Mouse (Mus musculus) thymus, adult 2 months (tissue): ENCODE measurements at regions not wholly inside any gene's neighbourhood (a gene's known extent, or its start where the extent isn't known, plus 50 kb on each side); places are given as distances from the start of the nearest gene placed in this dataset.

Source experiments
- DNase-seq: peaks from one replicate; pipeline ENCODE4 v3.0.0; 2021
- H3K27ac ChIP-seq: fragments of 200-500 bp; 2 replicates; pipeline ENCODE4 v1.5.1; 2012; ENCODE audit warnings: low read length, control low read depth; ENCODE audit not compliant: control insufficient read depth, insufficient read depth
- H3K27me3 ChIP-seq: fragments of 200-500 bp; 2 replicates; pipeline ENCODE4 v1.6.1; 2012; ENCODE audit warnings: mild to moderate bottlenecking, low read length, moderate library complexity, mixed read lengths; ENCODE audit not compliant: control insufficient read depth, insufficient read depth
- H3K36me3 ChIP-seq: fragments of 200-500 bp; 2 replicates; pipeline ENCODE4 v1.6.1; 2012; ENCODE audit warnings: mild to moderate bottlenecking, low read length, moderate library complexity; ENCODE audit not compliant: control insufficient read depth, insufficient read depth
- H3K4me1 ChIP-seq: fragments of 200-500 bp; replicated peaks from 2 replicates; pipeline ENCODE4 v1.6.1; 2012; ENCODE audit warnings: low read length; ENCODE audit not compliant: control insufficient read depth, insufficient read depth
- H3K4me3 ChIP-seq: fragments of 200-500 bp; 2 replicates; pipeline ENCODE4 v1.5.1; 2012; ENCODE audit warnings: mild to moderate bottlenecking, low read length, control low read depth, moderate library complexity; ENCODE audit not compliant: control insufficient read depth, insufficient read depth
- CTCF ChIP-seq: fragments of 200-500 bp; IDR thresholded peaks from 2 replicates; pipeline ENCODE4 v1.5.1; 2012; ENCODE audit warnings: mild to moderate bottlenecking, control low read depth, low read length, moderate library complexity, borderline replicate concordance; ENCODE audit not compliant: control insufficient read depth, poor library complexity, insufficient read depth; ENCODE audit errors: extremely low read depth
- POLR2A ChIP-seq: fragments of 200-500 bp; IDR thresholded peaks from 2 replicates; pipeline ENCODE4 v1.6.1; 2012; ENCODE audit warnings: mild to moderate bottlenecking, low read length, control low read depth, moderate library complexity; ENCODE audit not compliant: control insufficient read depth, poor library complexity, insufficient read depth; ENCODE audit errors: extremely low read depth
- WGBS: fragments of 180-500 bp; shearing (Covaris S2); methylation state at CpG from one replicate; pipeline ENCODE4 v1.1.7; 2018; 5-methylcytosine and 5-hydroxymethylcytosine counted together

DNA sequence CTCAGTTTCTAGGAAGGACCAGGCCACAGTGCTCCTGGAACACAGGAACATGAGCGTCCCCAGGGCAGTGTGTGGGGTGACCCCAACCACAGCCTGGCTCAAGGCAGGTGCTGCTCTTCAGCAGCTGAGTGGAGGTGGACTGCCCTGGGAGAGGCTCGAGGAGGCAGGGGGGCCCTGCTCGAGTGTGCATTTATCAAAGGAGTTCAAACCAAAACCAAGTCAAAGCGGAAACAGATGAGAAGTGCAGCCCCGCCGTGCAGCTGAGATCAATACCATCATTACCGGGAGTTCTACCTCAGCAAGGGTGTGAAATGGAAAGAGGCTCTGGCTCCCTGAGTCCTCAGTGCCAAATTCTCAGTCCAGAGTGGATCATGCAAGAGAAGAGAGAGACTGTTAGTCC is 81.4 kb upstream of the Parp11 start:
- TF ChIP-seq CTCF, result no peak
- no peak for TF ChIP-seq POLR2A
- H3K36me3 ChIP-seq, result no peaks in the 10 kb centered on the region
- DNase-seq, result no peak
- peaks cover 3% of the 10 kb centered on the region for H3K4me1 ChIP-seq
- no peaks in the 10 kb centered on the region for H3K27me3 ChIP-seq
- WGBS, result 61% methylated on average over 7 of the region's 7 CpGs
- no peak overlapping the region for H3K27ac ChIP-seq
- no peak overlapping the region for H3K4me3 ChIP-seq

DNA sequence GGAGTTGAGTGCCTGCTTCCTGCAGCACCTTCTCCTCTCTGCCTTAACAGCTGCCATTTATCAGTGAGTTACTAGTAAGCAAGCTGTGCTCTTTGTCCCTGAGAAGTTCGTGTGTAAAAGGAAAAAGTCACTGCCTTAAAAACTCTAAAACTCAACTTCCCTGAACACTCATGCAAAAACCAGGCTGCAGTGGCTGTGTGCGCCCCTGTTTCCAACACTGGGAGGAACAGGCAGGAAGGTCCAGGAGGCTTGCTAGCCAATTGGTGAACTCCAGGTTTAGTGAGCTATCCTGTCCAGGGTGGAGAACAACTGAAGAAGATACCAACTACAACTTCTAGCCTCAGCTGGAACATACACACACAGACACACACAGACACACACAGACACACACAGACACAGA is 81.0 kb upstream of the Parp11 start:
- H3K4me3 ChIP-seq, result no peak overlapping the region
- DNase-seq, result no peak
- peaks cover 3% of the 10 kb centered on the region for H3K4me1 ChIP-seq
- no peaks in the 10 kb centered on the region for H3K27me3 ChIP-seq
- WGBS, result 84% methylated on average over 2 of the region's 2 CpGs
- no peak for TF ChIP-seq POLR2A
- TF ChIP-seq CTCF, result no peak
- no peak overlapping the region for H3K27ac ChIP-seq
- no peaks in the 10 kb centered on the region for H3K36me3 ChIP-seq

DNA sequence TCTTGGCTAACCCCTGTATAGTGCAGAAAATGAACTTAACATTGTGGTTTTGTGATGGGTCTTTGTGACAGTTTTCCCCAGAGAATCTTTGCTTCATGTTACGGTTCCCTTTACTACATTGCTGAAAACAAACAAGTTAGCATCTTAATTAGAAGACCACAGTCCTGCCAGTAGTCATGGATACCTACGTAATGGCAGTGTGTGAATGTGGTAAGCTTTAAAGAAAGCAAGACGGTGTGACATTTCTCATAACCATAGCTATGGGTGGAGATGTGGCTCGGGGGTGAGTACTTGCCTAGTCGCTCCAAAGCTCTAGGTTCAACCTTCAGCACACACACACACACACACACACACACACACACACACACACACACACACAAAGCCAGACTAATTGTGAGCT is 73.6 kb upstream of the Parp11 start:
- 70% methylated on average over 5 of the region's 5 CpGs for WGBS
- DNase-seq, result no peak
- TF ChIP-seq CTCF (no peak), POLR2A (no peak)
- no peak overlapping the region for H3K27ac ChIP-seq
- H3K36me3 ChIP-seq, result no peaks in the 10 kb centered on the region
- H3K27me3 ChIP-seq, result no peaks in the 10 kb centered on the region
- no peaks in the 10 kb centered on the region for H3K4me1 ChIP-seq
- H3K4me3 ChIP-seq, result no peak overlapping the region

DNA sequence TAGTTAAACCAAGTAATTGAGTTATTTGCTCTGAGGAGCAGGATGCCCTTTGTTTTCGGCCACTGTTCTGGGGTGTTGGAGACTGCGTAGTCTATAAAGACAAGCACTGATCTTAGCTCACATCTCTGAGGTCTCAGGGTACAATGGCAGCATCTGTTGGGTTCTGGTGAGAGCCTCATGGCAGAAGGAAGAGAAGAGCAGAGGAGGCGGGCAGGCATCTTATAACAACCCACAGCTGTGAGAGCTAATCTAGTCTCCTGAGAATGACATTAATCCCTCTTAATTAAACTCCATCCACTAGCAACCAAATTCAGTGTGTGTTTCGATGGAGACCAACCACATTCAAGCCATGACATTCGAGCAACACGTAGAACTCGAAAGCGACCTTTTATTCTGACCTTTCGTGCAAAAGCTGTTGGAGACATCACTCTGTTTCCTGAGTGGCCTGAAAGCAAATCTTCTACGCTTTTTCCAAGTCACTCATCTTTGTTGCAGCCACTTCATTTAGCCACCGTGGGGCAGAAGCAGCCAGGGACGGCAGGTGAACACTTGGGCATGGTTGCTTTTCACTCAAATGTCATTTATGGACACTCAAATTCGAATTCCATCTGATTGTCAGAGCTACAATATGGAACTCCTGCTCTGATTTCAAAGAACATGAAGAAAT is 72.7 kb upstream of the Parp11 start:
- H3K36me3 ChIP-seq, result no peaks in the 10 kb centered on the region
- no peak overlapping the region for H3K4me3 ChIP-seq
- WGBS, result 86% methylated on average over 13 of the region's 13 CpGs
- no peak overlapping the region for H3K27ac ChIP-seq
- DNase-seq, result no peak
- no peaks in the 10 kb centered on the region for H3K4me1 ChIP-seq
- TF ChIP-seq POLR2A (no peak), CTCF (no peak)
- no peaks in the 10 kb centered on the region for H3K27me3 ChIP-seq

DNA sequence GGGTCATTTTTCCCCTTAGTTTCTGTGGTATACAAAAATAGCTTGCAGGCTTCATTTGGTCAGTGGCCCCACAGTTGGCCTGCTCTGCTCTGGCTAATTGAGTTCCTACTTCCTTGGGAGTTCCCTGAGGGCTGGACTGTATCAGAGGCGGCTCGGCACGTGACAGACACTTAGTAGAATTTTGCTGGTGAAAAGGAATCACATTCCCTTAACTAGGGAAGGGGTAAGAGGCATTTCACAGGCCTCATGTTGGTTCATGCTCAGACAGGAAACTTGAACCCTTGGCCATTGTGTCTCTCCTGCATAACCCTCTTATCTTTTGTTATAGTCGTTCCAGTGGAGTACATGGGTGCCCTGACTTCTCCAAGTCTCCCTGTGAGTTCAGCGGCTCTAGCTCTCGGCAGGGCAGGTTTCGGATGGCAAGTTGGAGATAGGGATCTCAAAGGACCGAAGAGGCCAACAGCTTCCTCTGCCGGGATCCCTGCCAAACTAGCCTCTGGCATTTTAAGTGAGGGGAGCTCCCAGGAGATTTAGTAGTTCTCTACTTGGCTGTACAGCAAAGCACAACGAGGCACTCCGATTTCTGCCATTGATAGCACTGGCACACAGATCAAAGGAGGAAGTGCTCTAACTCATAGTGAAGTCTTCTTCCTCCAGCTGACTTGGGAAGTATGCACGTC is 72.0 kb upstream of the Parp11 start:
- H3K4me3 ChIP-seq, result no peak overlapping the region
- WGBS, result 64% methylated on average over 12 of the region's 12 CpGs
- TF ChIP-seq CTCF (no peak), POLR2A (no peak)
- H3K4me1 ChIP-seq, result no peaks in the 10 kb centered on the region
- DNase-seq, result no peak
- no peaks in the 10 kb centered on the region for H3K27me3 ChIP-seq
- H3K27ac ChIP-seq, result no peak overlapping the region
- no peaks in the 10 kb centered on the region for H3K36me3 ChIP-seq

DNA sequence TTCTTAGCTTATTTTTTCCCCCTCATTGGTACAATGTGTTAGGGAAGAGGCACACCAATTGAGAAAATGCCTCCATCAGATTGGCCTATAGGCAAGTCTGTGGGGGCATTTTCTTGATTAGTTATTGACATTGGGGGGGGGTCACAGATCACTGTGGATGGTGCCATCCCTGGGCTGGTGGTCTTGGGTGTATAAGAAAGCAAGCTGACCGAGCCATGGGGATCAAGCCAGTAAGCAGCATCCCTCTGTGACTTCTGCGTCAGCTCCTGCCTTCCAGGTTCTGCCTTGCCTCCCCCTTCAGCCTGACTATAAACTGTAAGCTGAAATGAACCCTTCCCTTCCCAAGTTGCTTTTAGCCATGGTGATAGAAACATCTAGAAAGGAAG is 71.5 kb upstream of the Parp11 start:
- WGBS, result 94% methylated on average over 2 of the region's 2 CpGs
- Histone ChIP-seq H3K36me3 (no peaks in the 10 kb centered on the region), H3K4me3 (no peak overlapping the region), H3K27me3 (no peaks in the 10 kb centered on the region), H3K4me1 (no peaks in the 10 kb centered on the region), H3K27ac (no peak overlapping the region)
- no peak for DNase-seq
- TF ChIP-seq POLR2A, result no peak
- TF ChIP-seq CTCF, result no peak
